In genomic region chr2:85510376-85510775, GRCm38 (mm10) we compare ENCODE assay signal across 28 mouse cellular contexts. TPM values are rescaled to one million over a fixed set of nuclear protein-coding genes. Genes with fewer than 3 reads are reported as not detected.
"Had no signal": no experiment of that assay in that cellular context is flagged by ENCODE, and none has a peak within 500 bp of the region (broad histone marks: within the 10 kb centered on the region; RNA-seq: fewer than 3 reads in every experiment).

No protein-coding gene starts in this region.

- H3K9ac ChIP-seq: limb, embryonic 12.5 days; limb, embryonic 15.5 days; liver, embryonic 14.5 days; liver, postnatal 0 days; lung, embryonic 14.5 days had no signal

- H3K9me3 ChIP-seq: limb, embryonic 12.5 days; limb, embryonic 15.5 days had no signal

- H3K4me2 ChIP-seq: limb, embryonic 12.5 days; limb, embryonic 15.5 days; liver, embryonic 11.5 days; lung, embryonic 14.5 days; midbrain, embryonic 11.5 days had no signal

- H3K27me3 ChIP-seq: limb, embryonic 12.5 days; limb, embryonic 15.5 days had no signal

- H3K4me3 ChIP-seq: layer of hippocampus, adult 2 months; limb, embryonic 12.5 days; limb, embryonic 15.5 days had no signal

- H3K36me3 ChIP-seq: limb, embryonic 12.5 days; limb, embryonic 15.5 days had no signal

- ATAC-seq: intestine, embryonic 16.5 days; liver, postnatal 0 days had no signal

- H3K27ac ChIP-seq: layer of hippocampus, adult 2 months; limb, embryonic 12.5 days; limb, embryonic 15.5 days; liver, embryonic 14.5 days had no signal

- H3K4me1 ChIP-seq: limb, embryonic 12.5 days; limb, embryonic 15.5 days had no signal

- DNase-seq: kidney, adult 18-20 months; kidney, adult 9 months; kidney, postnatal 25 days; layer of hippocampus, adult 9-11 months; left cerebral cortex, postnatal 4 days; liver, postnatal 0 days; lung, embryonic 14.5 days; lung, postnatal 10 days; lung, postnatal 4 days; midbrain, embryonic 14.5 days; thymus, adult 18-20 months; thymus, postnatal 36 days had no signal

RNA-seq across cellular contexts. Expression of gene 4833423E24Rik, which starts 8.4 kb away (rescaled TPM):
- total RNA-seq: left cerebral cortex, adult 18-20 months; megakaryocyte progenitor cell, adult 5-6 weeks; megakaryocyte-erythroid progenitor cell, adult 5-6 weeks had no signal
- polyA plus RNA-seq: kidney, embryonic 16.5 days; large intestine, adult 2 months; limb, embryonic 12.5 days; liver, embryonic 11.5 days; liver, embryonic 14.5 days; liver, postnatal 0 days; lung, embryonic 14.5 days; midbrain, embryonic 11.5 days; neural tube, embryonic 11.5 days; small intestine, adult 2 months; spleen, adult 2 months; testis, adult 2 months had no signal
